Mouse (Mus musculus) mature B cell (primary cell): ENCODE results near the gene Ccdc81.

ENCODE experiments used
- in situ Hi-C: fragments of 300-500 bp; cut with MboI; formaldehyde crosslinking; loops from 2 replicates; pipeline ENCODE4 v1.14.3; 2019

The Ccdc81 gene

DNA sequence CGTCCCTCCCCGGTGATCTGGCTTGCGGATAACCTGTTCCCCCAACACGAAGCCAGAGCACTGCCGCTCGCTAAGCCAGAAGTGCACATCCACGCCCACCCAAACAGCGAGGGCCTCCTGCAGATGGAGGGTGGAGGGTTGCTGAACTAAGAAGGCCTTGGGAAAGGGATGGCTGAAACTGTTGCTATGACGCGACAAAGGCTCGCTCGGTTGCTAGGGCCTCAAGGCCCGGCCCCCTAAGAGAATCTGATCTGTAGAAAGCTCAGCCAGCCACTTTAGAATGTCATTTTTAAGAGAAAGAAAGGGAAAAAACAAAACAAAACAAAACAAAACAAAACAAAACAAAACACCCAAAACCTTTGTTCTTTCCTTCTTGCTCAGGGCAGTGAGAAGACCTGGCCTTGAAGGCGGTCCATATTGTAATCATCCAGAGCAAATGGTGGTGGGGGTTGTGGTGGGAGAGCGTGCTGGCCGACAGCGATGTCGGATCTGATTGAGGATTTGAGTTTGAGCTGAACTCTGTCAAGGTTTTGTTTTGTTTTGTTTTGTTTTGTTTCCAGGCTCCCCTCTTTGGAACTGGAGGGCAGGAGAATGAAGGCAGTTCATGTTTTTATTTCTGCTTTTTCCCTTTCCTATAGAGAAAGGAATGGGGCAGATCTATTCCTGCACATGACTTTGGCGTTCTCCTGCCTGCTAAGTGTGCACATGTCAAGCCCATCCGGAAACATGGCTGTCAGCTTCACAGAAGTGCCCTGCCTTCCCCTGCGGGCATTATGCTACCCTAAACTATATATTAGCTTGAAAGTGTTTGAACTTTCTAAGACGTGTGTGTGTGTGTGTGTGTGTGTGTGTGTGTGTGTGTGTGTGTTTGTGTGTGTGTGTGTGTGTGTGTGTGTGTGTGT is at the start of gene Ccdc81:
TSS of gene Ccdc81 (minus strand) at position 188 of the 902 bp plus-strand sequence.
- in situ Hi-C loops = no loop called here

DNA sequence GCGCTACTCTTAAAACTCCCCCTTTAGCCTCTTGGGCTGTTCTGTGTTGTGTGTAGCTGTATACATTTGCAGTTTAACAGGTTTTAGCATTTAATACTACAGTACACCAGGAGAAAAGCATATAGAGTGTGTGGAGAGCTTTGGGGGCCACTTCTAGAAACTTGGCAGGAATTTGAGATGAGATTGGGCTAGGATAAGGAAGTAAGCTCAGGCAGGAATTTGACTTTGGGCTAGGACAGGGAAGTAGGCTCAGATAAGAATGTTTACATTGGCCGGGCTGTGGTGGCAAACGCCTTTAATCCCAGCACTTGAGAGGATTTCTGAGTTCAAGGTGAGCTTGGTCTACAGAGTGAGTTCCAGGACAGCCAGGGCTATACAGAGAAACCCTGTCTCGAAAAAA is 46.0 kb upstream of the Ccdc81 start:
- in situ Hi-C loops = no loop called here

DNA sequence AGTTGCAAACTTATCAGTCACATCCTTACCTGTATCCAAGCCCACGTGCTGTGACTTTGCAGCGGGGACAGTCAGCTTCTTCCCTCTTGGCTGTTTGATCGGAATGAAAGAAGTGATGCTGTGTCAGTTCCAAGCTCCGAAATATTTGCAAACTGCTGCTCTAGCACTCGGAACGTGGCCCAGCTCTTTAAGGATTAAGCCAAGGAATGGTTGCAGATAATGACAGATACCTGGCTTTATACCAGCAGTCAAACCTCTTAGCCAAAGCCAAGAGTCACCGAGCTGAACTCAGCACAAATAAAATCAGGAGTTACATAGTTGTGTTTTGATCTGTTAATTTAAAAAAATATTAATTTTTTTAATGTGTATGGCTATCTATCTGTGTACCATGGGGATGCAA is 44.6 kb upstream of the Ccdc81 start:
- in situ Hi-C loops = no loop called here

DNA sequence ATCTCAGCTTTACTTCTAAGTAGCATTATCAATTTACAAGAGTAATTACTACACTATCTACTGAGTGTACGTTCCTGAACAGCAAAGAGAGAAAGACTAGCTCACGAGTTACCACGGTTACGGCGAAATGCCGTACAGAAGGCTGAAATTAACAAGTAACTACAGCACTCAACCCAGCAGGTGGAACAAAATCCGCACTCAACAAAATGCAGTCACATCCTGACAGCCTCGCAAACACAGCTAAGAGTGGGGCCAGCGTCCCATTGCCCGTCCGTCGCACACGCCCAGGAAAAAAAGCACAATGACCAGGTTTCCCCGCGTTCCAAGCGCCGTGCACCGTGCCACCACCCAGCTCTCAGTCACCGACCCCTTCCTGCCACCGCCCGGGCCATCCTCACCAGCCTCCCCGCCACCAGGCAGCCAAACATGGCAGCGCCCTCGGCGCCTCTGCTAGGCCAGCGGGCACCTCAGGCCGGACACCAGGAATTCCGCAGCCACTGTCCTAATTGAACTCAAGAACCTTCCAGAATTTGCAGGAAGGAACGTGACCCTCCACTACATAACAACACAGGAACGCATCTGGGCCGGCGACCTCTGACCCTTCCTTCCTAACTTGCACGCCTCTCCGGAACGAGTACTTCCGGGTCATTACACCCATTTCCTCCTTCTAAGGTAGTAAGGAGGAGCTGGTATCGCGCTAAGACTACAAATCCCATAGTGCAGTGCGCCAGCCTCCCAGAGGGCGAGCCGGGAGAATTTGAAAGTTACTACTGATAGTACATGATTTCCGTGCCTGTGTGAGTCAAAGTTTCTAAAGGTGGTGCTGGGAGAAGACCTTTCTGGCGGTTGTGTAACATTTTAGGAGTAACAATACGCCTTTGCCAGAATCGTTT is 37.4 kb upstream of the Ccdc81 start, which contains the start of gene Hikeshi:
TSS of gene Hikeshi (minus strand) at position 634 of the 893 bp plus-strand sequence.
- in situ Hi-C loops = no loop called here

DNA sequence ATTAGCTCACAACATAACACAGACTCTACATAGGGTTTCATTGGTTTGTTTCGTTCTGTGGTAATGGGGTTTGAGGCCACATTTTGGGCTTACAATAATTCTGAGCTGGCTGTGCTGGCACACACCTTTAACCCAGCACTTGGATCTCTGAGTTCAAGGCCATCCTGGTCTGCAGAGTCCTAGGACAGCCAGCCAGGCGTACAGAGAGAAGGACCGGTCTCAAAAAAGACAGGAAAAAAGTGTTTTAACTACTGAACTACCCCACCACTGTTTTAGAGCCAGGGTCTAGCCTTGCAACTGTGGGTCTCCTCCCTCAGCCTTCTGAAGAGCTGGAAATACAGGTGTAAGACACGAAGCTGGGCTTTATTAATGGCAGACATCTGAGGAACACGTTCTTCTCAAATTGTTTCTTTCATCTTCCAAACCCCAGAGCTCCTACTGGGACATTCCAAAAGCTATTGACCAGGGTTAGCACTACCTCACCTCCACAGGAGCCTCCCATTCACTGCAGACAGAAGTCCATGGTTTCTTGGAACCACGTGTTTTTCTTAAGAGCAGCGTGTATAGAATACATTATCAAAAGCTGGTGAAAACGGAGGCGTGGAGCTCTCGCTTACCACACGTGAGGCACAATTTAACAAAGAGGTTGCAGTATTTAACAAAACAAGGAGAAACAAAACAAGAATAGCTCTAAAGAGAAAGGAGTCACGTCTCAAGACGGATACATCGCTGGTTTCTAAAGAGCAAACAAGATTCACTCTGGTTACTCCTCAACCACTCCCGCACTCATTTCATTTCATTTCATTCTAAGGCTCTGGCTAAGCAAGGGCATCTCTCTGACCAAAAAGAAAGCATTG is 36.3 kb upstream of the Ccdc81 start:
- in situ Hi-C loops = no loop called here

DNA sequence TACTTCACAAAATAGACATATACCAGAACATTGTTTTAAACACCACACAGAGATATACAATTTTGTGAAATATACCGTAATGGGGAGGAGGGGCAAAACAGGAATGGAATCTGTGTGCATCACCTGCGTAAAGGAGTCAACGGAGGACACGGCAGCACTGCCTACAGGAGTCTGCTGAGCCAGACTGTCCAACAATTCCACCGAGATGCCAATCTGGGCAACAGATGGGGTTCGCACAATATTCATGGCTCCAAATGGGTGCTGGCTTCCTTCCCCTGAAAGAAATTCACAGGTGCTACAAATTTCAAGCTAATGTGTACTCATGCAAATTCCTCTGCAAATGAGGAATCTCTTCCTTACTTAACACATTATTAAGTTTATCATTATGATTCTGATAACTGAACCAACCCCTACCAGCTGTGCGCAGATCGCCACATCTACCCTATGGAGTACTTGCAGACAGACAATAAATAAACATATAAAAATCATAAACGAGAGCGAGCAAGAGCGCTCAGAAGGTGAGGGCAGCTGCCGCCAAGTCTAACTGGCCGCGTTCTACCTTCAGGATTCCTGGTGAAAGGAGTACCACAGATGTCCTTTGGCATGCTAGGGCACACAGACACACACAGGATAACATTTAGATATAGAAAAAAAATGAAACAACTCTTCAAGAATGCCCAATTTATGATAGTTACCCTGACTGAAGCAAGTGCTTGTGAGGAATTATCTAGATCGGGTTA is 20.2 kb upstream of the Ccdc81 start:
- in situ Hi-C loops = no loop called here

DNA sequence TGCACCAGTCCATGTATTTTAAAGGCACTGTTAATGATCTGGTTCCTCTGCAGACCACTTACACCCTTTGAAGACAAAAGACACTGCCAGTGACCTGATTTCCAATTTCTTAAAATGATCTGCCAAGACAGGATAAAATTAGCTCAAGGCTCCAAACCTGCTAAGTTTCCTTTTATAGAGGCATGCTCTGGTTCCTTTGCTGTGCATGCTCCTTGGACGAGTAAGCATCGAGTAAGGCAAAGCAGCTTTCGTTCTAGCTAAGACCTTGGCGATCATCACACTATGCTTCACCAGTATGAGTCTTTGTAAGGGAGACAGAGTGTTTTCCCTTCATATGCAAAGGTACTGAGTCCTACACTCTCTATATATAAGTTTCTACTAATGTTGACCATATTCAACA is 14.3 kb upstream of the Ccdc81 start:
- in situ Hi-C loops = no loop called here

DNA sequence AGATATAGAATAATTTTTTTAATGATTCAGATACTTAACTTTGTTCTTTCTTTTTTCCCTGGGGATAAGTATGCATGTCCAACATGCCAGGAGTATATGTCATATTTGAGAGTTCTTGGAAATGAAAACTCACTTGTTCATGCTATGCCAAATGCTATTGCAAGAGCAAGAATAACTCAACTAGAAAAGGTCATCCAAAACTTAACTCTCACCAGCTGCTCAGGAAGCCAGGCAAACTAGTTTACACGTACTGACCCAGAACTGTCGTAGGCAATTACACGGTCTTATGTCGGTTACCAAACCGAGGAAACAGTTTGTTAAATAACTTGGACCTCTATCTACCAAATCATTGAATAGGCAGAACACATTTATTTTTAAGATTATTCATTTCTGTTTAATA is 13.3 kb upstream of the Ccdc81 start:
- in situ Hi-C loops = no loop called here

DNA sequence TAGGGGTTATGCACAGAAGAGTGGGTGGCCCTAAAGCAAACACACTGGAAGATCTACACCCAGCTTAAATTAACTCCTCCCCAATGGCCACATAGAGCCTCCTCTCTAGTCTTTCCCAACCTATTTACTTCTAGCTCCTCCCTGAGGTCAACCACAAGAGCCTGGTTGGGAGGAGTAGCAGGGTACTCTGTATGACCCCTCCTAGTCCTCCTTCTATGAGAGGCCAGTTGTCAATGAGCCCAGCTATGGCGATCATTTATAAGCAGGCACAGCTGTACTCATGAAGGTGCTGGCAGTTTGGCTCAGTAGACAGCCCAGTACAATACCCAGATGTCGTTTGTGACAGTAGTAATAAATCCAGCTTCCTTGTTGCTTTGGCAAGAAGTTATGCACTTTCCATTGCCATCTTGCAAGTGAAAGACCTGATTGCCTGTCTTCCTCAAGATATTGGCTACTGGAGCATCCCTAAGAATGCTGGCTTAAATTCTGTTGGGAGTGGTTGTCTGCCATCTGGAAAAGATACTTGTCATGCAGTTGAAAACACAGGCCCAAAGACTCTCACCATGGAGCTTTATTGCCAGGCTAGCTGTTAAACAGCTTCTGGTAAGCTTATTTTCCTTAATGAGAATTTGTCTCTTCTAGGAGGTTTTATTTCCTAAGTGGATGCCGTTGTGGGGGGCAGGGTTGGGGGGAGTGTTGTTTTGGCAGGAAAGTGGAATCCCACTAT is 10.2 kb upstream of the Ccdc81 start:
- in situ Hi-C loops = no loop called here

DNA sequence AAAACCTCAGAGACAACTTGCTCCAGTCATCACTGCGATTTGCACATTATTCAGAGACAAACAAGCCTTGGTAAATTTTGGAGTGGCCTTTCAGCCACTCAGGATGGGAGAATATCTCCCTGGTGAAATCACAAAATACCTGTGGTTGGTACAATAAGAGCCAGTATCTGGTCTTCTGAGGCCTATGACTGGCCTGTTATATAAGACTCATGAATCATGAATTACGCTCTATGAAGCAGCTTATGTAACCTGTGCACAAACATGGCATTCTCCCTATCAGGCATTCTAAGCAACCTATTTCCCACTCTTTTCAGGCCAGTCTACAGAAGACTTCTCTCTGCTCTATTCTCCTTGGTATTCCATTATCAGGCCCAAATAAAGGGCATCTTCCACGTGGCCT is 8.9 kb upstream of the Ccdc81 start:
- in situ Hi-C loops = no loop called here

DNA sequence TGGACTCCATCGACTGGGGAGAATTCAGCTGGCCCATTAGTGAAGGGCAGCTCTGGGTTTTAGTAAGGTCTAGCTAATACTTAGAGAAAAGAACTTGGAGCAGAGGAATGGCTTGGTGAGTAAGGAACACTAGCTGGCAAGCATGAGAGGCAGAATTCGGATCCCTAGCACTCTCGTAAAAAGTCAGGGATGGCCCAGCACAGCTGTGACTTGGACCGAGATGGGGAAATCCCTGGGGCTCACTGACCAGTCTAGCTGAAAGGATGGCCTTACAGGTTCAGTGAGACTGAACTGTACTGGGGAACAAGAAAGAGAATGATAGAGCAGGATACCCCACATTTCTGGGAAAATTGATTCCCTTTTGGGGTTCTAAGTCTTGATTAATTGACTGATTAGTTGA is 6.3 kb upstream of the Ccdc81 start:
- in situ Hi-C loops = no loop called here

DNA sequence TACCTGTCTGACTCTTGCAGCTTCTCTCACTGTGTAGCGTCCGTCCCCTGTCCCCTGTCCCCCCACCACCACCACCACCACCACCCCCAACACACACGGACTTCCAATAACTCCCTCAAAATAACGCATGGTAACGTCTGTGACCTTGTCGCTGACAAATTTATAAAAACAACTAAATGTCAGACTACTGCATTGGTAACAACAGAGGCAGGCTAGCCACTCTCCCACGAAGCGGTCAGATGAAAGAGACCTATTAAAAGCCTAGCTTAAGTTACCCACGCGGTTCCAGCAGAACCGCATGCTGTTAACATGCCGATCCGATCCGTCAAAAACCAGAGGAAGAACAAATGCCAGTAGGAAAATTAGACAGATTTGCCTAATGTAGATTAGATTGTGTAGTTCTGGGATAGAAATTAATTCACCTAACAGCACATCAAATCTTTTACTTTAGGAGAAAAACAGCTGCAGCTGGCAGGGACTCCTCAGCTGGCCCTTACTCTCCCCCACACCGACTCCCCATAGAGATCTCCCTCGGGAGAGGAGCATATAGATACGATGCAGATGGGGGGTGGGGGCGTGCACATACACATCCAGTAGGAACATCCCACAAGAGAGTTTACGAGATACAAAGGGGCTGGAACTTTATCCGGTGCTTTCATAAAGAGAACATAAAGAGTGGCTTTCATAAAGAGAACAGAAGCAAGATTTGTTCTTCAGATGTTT is 5.6 kb upstream of the Ccdc81 start:
- in situ Hi-C loops = no loop called here

DNA sequence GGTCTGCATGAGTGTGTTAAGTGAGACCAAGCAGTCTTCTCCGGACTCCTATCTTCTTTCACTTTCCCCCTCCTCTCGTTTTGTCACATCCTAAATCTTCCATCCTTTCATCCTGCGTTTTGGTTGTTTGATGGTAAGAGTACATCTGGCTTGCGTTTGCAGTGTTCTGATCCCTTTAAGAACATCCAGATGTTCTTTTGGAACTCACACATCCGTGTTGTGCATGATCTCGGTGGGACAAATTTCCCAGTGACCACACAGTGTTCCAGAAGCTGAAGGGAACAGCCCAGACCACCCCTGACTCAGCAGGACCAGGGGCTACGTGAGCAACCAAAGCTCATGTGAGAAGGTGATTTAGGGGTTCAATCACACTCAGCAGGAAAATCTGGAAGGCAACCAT is 5.0 kb upstream of the Ccdc81 start:
- in situ Hi-C loops = no loop called here

DNA sequence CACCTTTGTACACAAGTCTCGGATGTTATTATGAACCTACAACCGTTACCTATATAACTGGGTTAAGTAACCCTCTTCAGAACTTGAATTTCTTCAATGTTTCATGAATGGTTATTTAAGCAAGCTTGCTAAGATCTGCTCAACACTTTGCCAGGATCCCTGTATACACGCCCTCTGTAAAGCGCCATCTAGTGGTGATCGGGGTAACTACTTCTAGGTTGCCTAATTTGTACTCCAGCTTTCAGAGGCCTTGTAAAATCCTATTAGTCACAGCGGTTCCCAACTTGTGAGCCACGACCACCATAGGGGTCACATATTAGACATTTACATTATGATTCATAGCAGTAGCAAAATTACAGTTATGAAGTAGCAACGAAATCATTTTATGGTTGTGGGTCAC is 4.5 kb upstream of the Ccdc81 start:
- in situ Hi-C loops = no loop called here

DNA sequence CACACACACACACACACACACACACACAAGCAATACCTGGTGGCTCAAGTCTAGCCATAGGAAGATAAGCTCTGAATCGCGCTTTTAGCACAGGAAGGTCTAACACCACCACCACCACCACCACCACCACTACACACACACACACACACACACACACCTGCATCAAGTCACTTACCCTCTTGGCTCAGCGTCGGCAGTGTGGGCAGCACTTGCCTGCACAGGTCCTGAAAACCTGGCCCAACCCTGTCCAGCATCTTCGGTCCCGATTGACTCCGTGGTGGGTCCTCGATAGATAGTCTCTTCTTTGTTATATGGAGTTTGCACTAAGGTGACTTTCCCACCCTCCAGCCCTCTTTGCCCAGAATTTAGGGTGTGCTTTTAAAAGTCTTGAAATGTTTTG is 422 bp downstream of the Ccdc81 start:
- in situ Hi-C loops = no loop called here

DNA sequence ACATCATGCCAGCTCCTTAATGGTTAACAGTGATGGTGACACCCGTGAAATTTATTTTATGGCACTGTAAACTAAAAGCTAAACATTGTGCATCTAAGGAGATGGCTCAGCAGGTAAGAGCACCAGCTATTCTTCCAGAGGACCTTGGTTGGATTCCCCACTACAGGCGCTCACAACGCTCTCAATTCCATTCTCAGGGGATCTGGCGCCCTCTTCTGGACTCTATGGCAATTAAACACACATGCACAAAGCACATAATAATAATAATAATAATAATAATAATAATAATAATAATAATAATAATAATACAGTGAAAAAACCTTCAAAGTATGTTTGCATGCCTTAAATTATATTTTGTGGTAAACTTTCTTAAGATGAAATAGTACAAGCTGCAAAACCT is 11.6 kb downstream of the Ccdc81 start:
- in situ Hi-C loops = no loop called here

DNA sequence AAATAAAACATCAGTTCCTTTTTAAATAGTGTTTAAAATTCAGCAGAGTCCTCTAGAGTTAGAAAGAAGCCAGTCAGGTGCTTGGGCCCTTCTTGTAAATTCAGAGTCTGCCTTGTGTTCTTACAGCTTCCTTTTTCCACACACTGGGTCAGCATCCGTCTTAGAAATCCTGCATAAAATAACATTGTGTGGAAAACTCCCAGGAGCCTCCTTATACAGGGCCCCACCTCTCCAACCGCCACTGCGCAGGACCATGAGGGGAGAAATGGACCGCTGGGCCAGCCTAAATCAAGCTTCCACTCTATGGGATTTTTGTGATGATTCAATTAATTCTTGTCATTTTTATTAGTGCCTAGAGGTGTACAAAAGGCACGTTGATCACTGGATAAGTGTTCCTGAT is 12.0 kb downstream of the Ccdc81 start:
- in situ Hi-C loops = no loop called here

DNA sequence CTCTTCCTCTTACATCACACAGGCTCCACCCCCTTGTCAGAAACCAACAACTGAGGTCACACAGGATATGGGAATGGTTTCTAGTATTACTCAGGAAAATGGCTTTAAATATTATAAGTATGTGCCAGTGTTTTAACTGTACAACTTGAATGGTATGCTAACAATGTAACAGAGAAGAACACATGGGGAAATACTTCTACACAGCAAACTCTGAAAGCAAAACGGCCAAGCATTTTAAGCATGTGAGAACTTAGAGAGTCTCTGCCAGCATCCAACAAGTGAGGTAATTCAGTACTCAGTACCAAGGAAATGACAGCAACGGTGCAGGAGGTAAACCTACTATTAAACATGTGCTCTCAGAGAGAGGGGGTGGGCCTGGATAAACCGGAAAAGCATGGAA is 18.9 kb downstream of the Ccdc81 start:
- in situ Hi-C loops = no loop called here

DNA sequence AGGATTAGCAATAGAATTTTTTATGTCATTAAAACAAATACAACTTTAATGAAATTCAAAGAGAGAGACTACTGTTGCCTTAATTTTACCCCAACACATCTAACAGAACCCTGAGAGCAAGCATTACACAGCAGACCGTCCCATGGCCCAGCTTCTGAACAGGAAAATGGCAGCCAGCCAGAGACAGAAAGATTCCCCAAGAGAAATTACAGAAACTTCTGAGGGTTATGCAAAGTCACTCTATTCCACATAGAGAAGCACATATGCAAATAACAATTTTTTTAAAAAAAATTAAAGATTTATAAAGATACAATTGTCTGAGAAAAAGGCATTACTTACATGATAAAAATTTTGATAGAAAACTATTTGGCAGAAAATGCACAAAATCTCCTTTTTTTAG is 23.7 kb downstream of the Ccdc81 start:
- in situ Hi-C loops = no loop called here

DNA sequence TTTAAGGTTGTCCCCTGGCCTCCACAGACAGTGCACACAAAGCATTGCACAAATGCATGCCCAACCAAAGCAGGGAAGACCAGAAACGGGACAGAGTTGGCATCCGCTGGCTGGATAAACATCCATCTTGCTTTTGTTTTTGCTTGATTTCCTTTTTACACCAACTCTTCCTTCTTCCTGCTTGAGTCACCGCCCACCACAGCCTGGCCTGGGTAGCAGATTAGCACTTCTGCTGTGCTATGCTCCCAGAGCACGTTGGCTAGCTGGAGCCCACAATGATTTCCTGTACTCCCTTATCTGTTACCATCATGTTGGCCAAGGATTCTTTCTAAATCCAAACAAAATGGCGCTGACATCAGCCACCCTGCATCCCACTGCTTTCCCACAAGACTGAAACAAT is 36.2 kb downstream of the Ccdc81 start:
- in situ Hi-C loops = no loop called here
